ENCODE assay signal across 8 mouse cellular contexts in genomic region chr7:141122689-141123516, GRCm38 (mm10). TPM values are rescaled to one million over a fixed set of nuclear protein-coding genes. Genes with fewer than 3 reads are reported as not detected.
DNase-seq lines count a peak whose midpoint lies in the region; ATAC-seq and TF ChIP-seq lines count a peak whose summit lies in the region.

No protein-coding gene starts in this region.

- no peaks in the 10 kb centered on the region for H3K36me3 ChIP-seq in embryonic facial prominence, embryonic 15.5 days
- no peaks in the 10 kb centered on the region for H3K36me3 ChIP-seq in limb, embryonic 14.5 days (ENCODE audit: control insufficient read depth, insufficient read depth, low read length)
- no peaks in the 10 kb centered on the region for H3K36me3 ChIP-seq in midbrain, postnatal 0 days (ENCODE audit: insufficient read depth, low read length)

- no peak; the same call in 1 of the 2 replicates for TF ChIP-seq CTCF in bone marrow, adult 2 months (IDR thresholded peaks at IDR 0.05; ENCODE audit: control insufficient read depth, insufficient read depth, low read length)
- TF ChIP-seq CTCF in midbrain, postnatal 0 days (IDR thresholded peaks at IDR 0.05), result peak; percentile 5; the same call in 1 of the 2 replicates

- peak; percentile 97 for ATAC-seq in embryonic facial prominence, embryonic 15.5 days (ENCODE audit: insufficient number of reproducible peaks, low FRiP score, low TSS enrichment, low read depth)
- peak; percentile 99 for ATAC-seq in limb, embryonic 14.5 days (ENCODE audit: low FRiP score, low read depth)
- peak; percentile 90 for ATAC-seq in midbrain, postnatal 0 days (ENCODE audit: low FRiP score)

- no peak; the same call in 1 of the 2 replicates for TF ChIP-seq POLR2A in bone marrow, adult 2 months (IDR thresholded peaks at IDR 0.05; ENCODE audit: borderline replicate concordance, control insufficient read depth, low read depth, low read length)
- TF ChIP-seq POLR2A in limb, embryonic 14.5 days (IDR thresholded peaks at IDR 0.05; ENCODE audit: borderline replicate concordance, extremely low read depth, insufficient read depth, insufficient read length), result peak; percentile 68; the same call in 1 of the 2 replicates

- peak overlapping the region; percentile 51 for H3K9ac ChIP-seq in embryonic facial prominence, embryonic 15.5 days
- peak overlapping the region; percentile 72 for H3K9ac ChIP-seq in limb, embryonic 14.5 days (ENCODE audit: low read depth, low read length, severe bottlenecking)
- H3K9ac ChIP-seq in midbrain, postnatal 0 days (replicated peaks; ENCODE audit: low read length, poor library complexity, severe bottlenecking), result peak overlapping the region; percentile 65

- WGBS in bone marrow, adult 2 months, result 2% methylated on average over 29 of the region's 29 CpGs
- WGBS in embryonic facial prominence, embryonic 15.5 days, result 2% methylated on average over 29 of the region's 29 CpGs
- WGBS in limb, embryonic 14.5 days, result 2% methylated on average over 29 of the region's 29 CpGs
- 2% methylated on average over 29 of the region's 29 CpGs for WGBS in midbrain, postnatal 0 days

- peak overlapping the region; percentile 70 for H3K4me2 ChIP-seq in embryonic facial prominence, embryonic 15.5 days (replicated peaks)
- peak overlapping the region; percentile 69 for H3K4me2 ChIP-seq in limb, embryonic 14.5 days (replicated peaks; ENCODE audit: low read depth, low read length, severe bottlenecking)
- H3K4me2 ChIP-seq in midbrain, postnatal 0 days (ENCODE audit: low read depth, low read length, poor library complexity, severe bottlenecking), result peak overlapping the region; percentile 74

- H3K27me3 ChIP-seq in embryonic facial prominence, embryonic 15.5 days, result no peaks in the 10 kb centered on the region
- no peaks in the 10 kb centered on the region for H3K27me3 ChIP-seq in limb, embryonic 14.5 days (ENCODE audit: control insufficient read depth, insufficient read depth, low read length)
- H3K27me3 ChIP-seq in midbrain, postnatal 0 days (ENCODE audit: insufficient read depth, low read length), result no peaks in the 10 kb centered on the region

- H3K9me3 ChIP-seq in embryonic facial prominence, embryonic 15.5 days (replicated peaks), result no peaks in the 10 kb centered on the region
- no peaks in the 10 kb centered on the region for H3K9me3 ChIP-seq in limb, embryonic 14.5 days (ENCODE audit: control insufficient read depth, low read length)
- H3K9me3 ChIP-seq in midbrain, postnatal 0 days (ENCODE audit: low read length), result no peaks in the 10 kb centered on the region

- peaks cover 2% of the 10 kb centered on the region for H3K4me1 ChIP-seq in bone marrow, adult 2 months (ENCODE audit: control insufficient read depth, insufficient read depth, low read length)
- peaks cover 10% of the 10 kb centered on the region for H3K4me1 ChIP-seq in embryonic facial prominence, embryonic 15.5 days
- peaks cover 3% of the 10 kb centered on the region; the same call in 1 of the 2 replicates for H3K4me1 ChIP-seq in limb, embryonic 14.5 days (ENCODE audit: control insufficient read depth, insufficient read depth, low read length)
- no peaks in the 10 kb centered on the region for H3K4me1 ChIP-seq in midbrain, postnatal 0 days (ENCODE audit: insufficient read depth, low read length)

- peak; percentile 100 for DNase-seq in 416B (ENCODE audit: low read depth)
- peak; percentile 93 for DNase-seq in heart, adult 8-10 months (ENCODE audit: low spot score)
- DNase-seq in kidney, adult 9 months, result peak; percentile 99
- DNase-seq in limb, embryonic 14.5 days (ENCODE audit: low spot score), result peak; percentile 97
- peak; percentile 94 for DNase-seq in midbrain, postnatal 0 days (ENCODE audit: low spot score)
- DNase-seq in spleen, postnatal 14 days (ENCODE audit: low spot score in 2 of 2), result peak; percentile 91 to 92

- peak overlapping the region; percentile 90 for H3K4me3 ChIP-seq in bone marrow, adult 2 months (replicated peaks; ENCODE audit: control insufficient read depth, low read depth, low read length)
- peak overlapping the region; percentile 67 for H3K4me3 ChIP-seq in embryonic facial prominence, embryonic 15.5 days (replicated peaks)
- H3K4me3 ChIP-seq in limb, embryonic 14.5 days (replicated peaks; ENCODE audit: low read length), result peak overlapping the region; percentile 59
- H3K4me3 ChIP-seq in midbrain, postnatal 0 days (ENCODE audit: low read depth, low read length), result peak overlapping the region; percentile 53

- H3K27ac ChIP-seq in bone marrow, adult 2 months (ENCODE audit: control insufficient read depth, insufficient read depth, low read depth, low read length, poor library complexity), result peak overlapping the region; percentile 76
- peak overlapping the region; percentile 87 for H3K27ac ChIP-seq in embryonic facial prominence, embryonic 15.5 days (replicated peaks)
- H3K27ac ChIP-seq in limb, embryonic 14.5 days (replicated peaks; ENCODE audit: low read depth, low read length), result peak overlapping the region; percentile 72
- peak overlapping the region; percentile 77 for H3K27ac ChIP-seq in midbrain, postnatal 0 days (ENCODE audit: low read depth, low read length)

RNA-seq across cellular contexts. Expression of gene Ptdss2, which starts 0.7 kb away (rescaled TPM):
- 66.7 and 84.6 TPM in 2 replicates for polyA plus RNA-seq in bone marrow, adult 2 months (2011; ENCODE audit: insufficient read depth, insufficient read length, low replicate concordance, missing spikeins)
- polyA plus RNA-seq in embryonic facial prominence, embryonic 15.5 days (2015; fragmentation: Nextera tagmentation; extraction: Ambion mirVana), result 68.4 and 69.7 TPM in 2 replicates
- total RNA-seq in heart, adult 8-10 months (2022), result 10 to 100 TPM; 28.0 to 35.8 (median 29.7) TPM
- 49.2 and 61.0 TPM in 2 replicates for polyA plus RNA-seq in limb, embryonic 14.5 days (2012; rRNA removed)
- polyA plus RNA-seq in limb, embryonic 14.5 days (2014; fragmentation: Nextera tagmentation; extraction: Ambion mirVana), result 67.8 and 68.6 TPM in 2 replicates
- total RNA-seq in midbrain, postnatal 0 days (2014; rRNA removed), result 19.6 and 23.4 TPM in 2 replicates
- 90.9 and 91.0 TPM in 2 replicates for polyA plus RNA-seq in midbrain, postnatal 0 days (2015; fragmentation: Nextera tagmentation; extraction: Ambion mirVana)

RNA-seq across cellular contexts. Expression of gene Ano9, which starts 5.3 kb away (rescaled TPM):
- 2.5 TPM in 1 of 2 replicates, not detected in the other for polyA plus RNA-seq in bone marrow, adult 2 months (2011; ENCODE audit: insufficient read depth, insufficient read length, low replicate concordance, missing spikeins)
- polyA plus RNA-seq in embryonic facial prominence, embryonic 15.5 days (2015; fragmentation: Nextera tagmentation; extraction: Ambion mirVana), result 18.2 and 20.7 TPM in 2 replicates
- under 1 TPM in 3 of 4 experiments, not detected in 1; 0.08 to 0.41 (median 0.14) TPM for total RNA-seq in heart, adult 8-10 months (2022)
- polyA plus RNA-seq in limb, embryonic 14.5 days (2012; rRNA removed), result 6.3 and 8.0 TPM in 2 replicates
- polyA plus RNA-seq in limb, embryonic 14.5 days (2014; fragmentation: Nextera tagmentation; extraction: Ambion mirVana), result 3.6 and 4.3 TPM in 2 replicates
- 0.33 and 1.1 TPM in 2 replicates for total RNA-seq in midbrain, postnatal 0 days (2014; rRNA removed)
- polyA plus RNA-seq in midbrain, postnatal 0 days (2015; fragmentation: Nextera tagmentation; extraction: Ambion mirVana), result 0.50 and 0.72 TPM in 2 replicates

RNA-seq across cellular contexts. Expression of gene Sigirr, which starts 22.5 kb away (rescaled TPM):
- 10.4 and 19.8 TPM in 2 replicates for polyA plus RNA-seq in bone marrow, adult 2 months (2011; ENCODE audit: insufficient read depth, insufficient read length, low replicate concordance, missing spikeins)
- polyA plus RNA-seq in embryonic facial prominence, embryonic 15.5 days (2015; fragmentation: Nextera tagmentation; extraction: Ambion mirVana), result 6.1 and 6.8 TPM in 2 replicates
- 1 to 10 TPM; 4.8 to 6.5 (median 5.6) TPM for total RNA-seq in heart, adult 8-10 months (2022)
- polyA plus RNA-seq in limb, embryonic 14.5 days (2012; rRNA removed), result 2.5 and 3.1 TPM in 2 replicates
- 2.7 and 4.0 TPM in 2 replicates for polyA plus RNA-seq in limb, embryonic 14.5 days (2014; fragmentation: Nextera tagmentation; extraction: Ambion mirVana)
- total RNA-seq in midbrain, postnatal 0 days (2014; rRNA removed), result 1.1 and 3.9 TPM in 2 replicates
- polyA plus RNA-seq in midbrain, postnatal 0 days (2015; fragmentation: Nextera tagmentation; extraction: Ambion mirVana), result 1.8 and 2.0 TPM in 2 replicates

RNA-seq across cellular contexts. Expression of gene Pkp3, which starts 44.9 kb away (rescaled TPM):
- polyA plus RNA-seq in bone marrow, adult 2 months (2011; ENCODE audit: insufficient read depth, insufficient read length, low replicate concordance, missing spikeins), result 5.4 and 15.9 TPM in 2 replicates
- 115 and 118 TPM in 2 replicates for polyA plus RNA-seq in embryonic facial prominence, embryonic 15.5 days (2015; fragmentation: Nextera tagmentation; extraction: Ambion mirVana)
- total RNA-seq in heart, adult 8-10 months (2022), result under 1 TPM; 0.19 to 0.35 (median 0.27) TPM
- polyA plus RNA-seq in limb, embryonic 14.5 days (2012; rRNA removed), result 37.6 and 38.8 TPM in 2 replicates
- polyA plus RNA-seq in limb, embryonic 14.5 days (2014; fragmentation: Nextera tagmentation; extraction: Ambion mirVana), result 62.4 and 65.9 TPM in 2 replicates
- 0.49 TPM in 1 of 2 replicates, not detected in the other for total RNA-seq in midbrain, postnatal 0 days (2014; rRNA removed)
- polyA plus RNA-seq in midbrain, postnatal 0 days (2015; fragmentation: Nextera tagmentation; extraction: Ambion mirVana), result not detected in 2 replicates

RNA-seq across cellular contexts. Expression of gene Rnh1, which starts 49.8 kb away (rescaled TPM):
- 17.8 and 27.6 TPM in 2 replicates for polyA plus RNA-seq in bone marrow, adult 2 months (2011; ENCODE audit: insufficient read depth, insufficient read length, low replicate concordance, missing spikeins)
- 210 and 216 TPM in 2 replicates for polyA plus RNA-seq in embryonic facial prominence, embryonic 15.5 days (2015; fragmentation: Nextera tagmentation; extraction: Ambion mirVana)
- total RNA-seq in heart, adult 8-10 months (2022), result 10 to 100 TPM; 71.3 to 75.2 (median 72.9) TPM
- 92.3 and 105 TPM in 2 replicates for polyA plus RNA-seq in limb, embryonic 14.5 days (2012; rRNA removed)
- polyA plus RNA-seq in limb, embryonic 14.5 days (2014; fragmentation: Nextera tagmentation; extraction: Ambion mirVana), result 190 and 216 TPM in 2 replicates
- total RNA-seq in midbrain, postnatal 0 days (2014; rRNA removed), result 39.1 and 47.1 TPM in 2 replicates
- polyA plus RNA-seq in midbrain, postnatal 0 days (2015; fragmentation: Nextera tagmentation; extraction: Ambion mirVana), result 44.2 and 46.8 TPM in 2 replicates

Comparison
In these comparisons a context has a peak if more than half of its experiments do, and no peak if none do; other contexts are left out.
1. Peak in every context shown above with its lines: DNase-seq, ATAC-seq, H3K4me3 ChIP-seq and H3K27ac ChIP-seq.